Mouse (Mus musculus) brown adipose tissue, adult 24 weeks (tissue): ENCODE data around the gene Ppfibp2. TPM values are rescaled to one million over a fixed set of nuclear protein-coding genes. Genes with fewer than 3 reads are reported as not detected.

Experiments
- H3K27ac ChIP-seq: fragments of 200-500 bp; replicated peaks from 2 replicates; pipeline ENCODE4 v1.5.1; 2012; ENCODE audit warnings: low read depth, mild to moderate bottlenecking, low read length
- H3K4me1 ChIP-seq: fragments of 200-500 bp; 2 replicates; pipeline ENCODE4 v1.6.1; 2012; ENCODE audit warnings: low read length, mixed read lengths; ENCODE audit not compliant: control insufficient read depth, insufficient read depth, insufficient read length
- H3K4me3 ChIP-seq: fragments of 200-500 bp; 2 replicates; pipeline ENCODE4 v1.5.1; 2012; ENCODE audit warnings: low read depth, mild to moderate bottlenecking, low read length, moderate library complexity; ENCODE audit not compliant: insufficient read depth
- polyA plus RNA-seq: library from polyadenylated mRNA; stranded (reverse); fragments of >200 nt; gene quantifications from 2 replicates; pipeline ENCODE4 v1.2.4, GENCODE M21; 2012; ENCODE audit not compliant: missing spikeins, insufficient read depth, insufficient read length

The Ppfibp2 gene
- polyA plus RNA-seq, 1 experiment: 1.7 TPM

- H3K4me1 ChIP-seq: no peaks in the 10 kb centered on the region
- no peak overlapping the region for H3K27ac ChIP-seq
- H3K4me3 ChIP-seq: no peak overlapping the region
Measured at GRCm38 (mm10) chr7:107694254-107694947, 99.4 kb downstream of the Ppfibp2 start.

- Histone ChIP-seq H3K27ac (no peak overlapping the region), H3K4me3 (no peak overlapping the region), H3K4me1 (no peaks in the 10 kb centered on the region)
Measured at GRCm38 (mm10) chr7:107697066-107697465, 102.1 kb downstream of the Ppfibp2 start.

- Histone ChIP-seq H3K27ac (no peak overlapping the region), H3K4me1 (0 out of 2 replicates have a peak, but pooled peaks cover 2% of the 10 kb centered on the region), H3K4me3 (no peak overlapping the region)
Measured at GRCm38 (mm10) chr7:107699926-107700325, 104.9 kb downstream of the Ppfibp2 start.

- 0 out of 2 replicates have a peak, but pooled peaks cover 2% of the 10 kb centered on the region for H3K4me1 ChIP-seq
- H3K27ac ChIP-seq: no peak overlapping the region
- no peak overlapping the region for H3K4me3 ChIP-seq
Measured at GRCm38 (mm10) chr7:107700646-107701045, 105.6 kb downstream of the Ppfibp2 start.

GRCm38 (mm10) chr7:107702461-107703380 is 107.7 kb downstream of the Ppfibp2 start:
- no peak overlapping the region for H3K27ac ChIP-seq
- no peak overlapping the region for H3K4me3 ChIP-seq
- 0 out of 2 replicates have a peak, but pooled peaks cover 2% of the 10 kb centered on the region for H3K4me1 ChIP-seq

GRCm38 (mm10) chr7:107705941-107706340 is 110.9 kb downstream of the Ppfibp2 start:
- Histone ChIP-seq H3K4me3 (no peak overlapping the region), H3K27ac (no peak overlapping the region), H3K4me1 (0 out of 2 replicates have a peak, but pooled peaks cover 2% of the 10 kb centered on the region)

- Histone ChIP-seq H3K4me3 (no peak overlapping the region), H3K4me1 (0 out of 2 replicates have a peak, but pooled peaks cover 2% of the 10 kb centered on the region), H3K27ac (no peak overlapping the region)
Measured at GRCm38 (mm10) chr7:107707650-107708049, 112.6 kb downstream of the Ppfibp2 start.

GRCm38 (mm10) chr7:107708491-107709112 is 113.6 kb downstream of the Ppfibp2 start:
- H3K4me1 ChIP-seq: 0 out of 2 replicates have a peak, but pooled peaks cover 2% of the 10 kb centered on the region
- H3K4me3 ChIP-seq: peak overlapping the region; percentile 24
- H3K27ac ChIP-seq: no peak overlapping the region

- H3K4me1 ChIP-seq: no peaks in the 10 kb centered on the region
- H3K4me3 ChIP-seq: no peak overlapping the region
- H3K27ac ChIP-seq: no peak overlapping the region
Measured at GRCm38 (mm10) chr7:107712743-107713142, 117.7 kb downstream of the Ppfibp2 start.

- Histone ChIP-seq H3K4me3 (no peak overlapping the region), H3K27ac (no peak overlapping the region), H3K4me1 (no peaks in the 10 kb centered on the region)
Measured at GRCm38 (mm10) chr7:107714067-107714466, 119.1 kb downstream of the Ppfibp2 start.

- H3K4me3 ChIP-seq: no peak overlapping the region
- no peaks in the 10 kb centered on the region for H3K4me1 ChIP-seq
- H3K27ac ChIP-seq: no peak overlapping the region
Measured at GRCm38 (mm10) chr7:107720771-107721170, 125.8 kb downstream of the Ppfibp2 start.

- no peak overlapping the region for H3K27ac ChIP-seq
- no peaks in the 10 kb centered on the region for H3K4me1 ChIP-seq
- no peak overlapping the region for H3K4me3 ChIP-seq
Measured at GRCm38 (mm10) chr7:107722536-107722935, 127.5 kb downstream of the Ppfibp2 start.

GRCm38 (mm10) chr7:107727538-107727937 is 132.5 kb downstream of the Ppfibp2 start:
- no peak overlapping the region for H3K27ac ChIP-seq
- H3K4me1 ChIP-seq: no peaks in the 10 kb centered on the region
- no peak overlapping the region for H3K4me3 ChIP-seq

- no peaks in the 10 kb centered on the region for H3K4me1 ChIP-seq
- no peak overlapping the region for H3K27ac ChIP-seq
- H3K4me3 ChIP-seq: no peak overlapping the region
Measured at GRCm38 (mm10) chr7:107730587-107730986, 135.6 kb downstream of the Ppfibp2 start.

GRCm38 (mm10) chr7:107733162-107733561 is 138.2 kb downstream of the Ppfibp2 start:
- no peak overlapping the region for H3K4me3 ChIP-seq
- H3K4me1 ChIP-seq: no peaks in the 10 kb centered on the region

More at GRCm38 (mm10) chr7:107733162-107733561, 138.2 kb downstream of the Ppfibp2 start:
- no peak overlapping the region for H3K27ac ChIP-seq
